Mouse (Mus musculus): Measurements from ENCODE around the gene Nfix.

Gene Nfix

GRCm38 (mm10) chr8:84722530-84722849 lies 77.7 kb downstream of the Nfix start:
- in situ Hi-C loops (cut with MboI; ENCODE audit: low sequenced_read_pairs), result no loop called here

GRCm38 (mm10) chr8:84718959-84719690 lies 81.0 kb downstream of the Nfix start:
- in situ Hi-C loops (cut with MboI; ENCODE audit: low sequenced_read_pairs), result no loop called here

- in situ Hi-C loops (cut with MboI; ENCODE audit: low sequenced_read_pairs), result no loop called here
Observed at GRCm38 (mm10) chr8:84718476-84718875, 81.7 kb downstream of the Nfix start.

- in situ Hi-C loops (cut with MboI; ENCODE audit: low sequenced_read_pairs), result no loop called here
Observed at GRCm38 (mm10) chr8:84716790-84717189, 83.4 kb downstream of the Nfix start.

GRCm38 (mm10) chr8:84715893-84716468 lies 84.2 kb downstream of the Nfix start:
- in situ Hi-C loops (cut with MboI; ENCODE audit: low sequenced_read_pairs), result no loop called here

- in situ Hi-C loops (cut with MboI; ENCODE audit: low sequenced_read_pairs), result loop anchor here (5.0 kb wide), 1 partner anchor 98 kb away; no protein-coding TSS in a partner anchor
Observed at GRCm38 (mm10) chr8:84714161-84714560, 86.0 kb downstream of the Nfix start.

- in situ Hi-C loops (cut with MboI; ENCODE audit: low sequenced_read_pairs), result loop anchor here (5.0 kb wide), 1 partner anchor 99 kb away; no protein-coding TSS in a partner anchor
Observed at GRCm38 (mm10) chr8:84713381-84713780, 86.8 kb downstream of the Nfix start.

GRCm38 (mm10) chr8:84712759-84713120 lies 87.4 kb downstream of the Nfix start:
- in situ Hi-C loops (cut with MboI; ENCODE audit: low sequenced_read_pairs), result loop anchor here (5.0 kb wide), 1 partner anchor 100 kb away; no protein-coding TSS in a partner anchor

GRCm38 (mm10) chr8:84711933-84712758 lies 88.0 kb downstream of the Nfix start:
- in situ Hi-C loops (cut with MboI; ENCODE audit: low sequenced_read_pairs), result loop anchor here (5.0 kb wide), 1 partner anchor 100 kb away; no protein-coding TSS in a partner anchor

GRCm38 (mm10) chr8:84711312-84711711 lies 88.8 kb downstream of the Nfix start:
- in situ Hi-C loops (cut with MboI; ENCODE audit: low sequenced_read_pairs), result loop anchor here (5.0 kb wide), 1 partner anchor 101 kb away; no protein-coding TSS in a partner anchor

GRCm38 (mm10) chr8:84709931-84710330 lies 90.2 kb downstream of the Nfix start:
- in situ Hi-C loops (cut with MboI; ENCODE audit: low sequenced_read_pairs), result loop anchor here (5.0 kb wide), 1 partner anchor 102 kb away; no protein-coding TSS in a partner anchor

- in situ Hi-C loops (cut with MboI; ENCODE audit: low sequenced_read_pairs), result no loop called here
Observed at GRCm38 (mm10) chr8:84708774-84709475, 91.2 kb downstream of the Nfix start.

- in situ Hi-C loops (cut with MboI; ENCODE audit: low sequenced_read_pairs), result no loop called here
Observed at GRCm38 (mm10) chr8:84708071-84708541, 92.0 kb downstream of the Nfix start.

- in situ Hi-C loops (cut with MboI; ENCODE audit: low sequenced_read_pairs), result no loop called here
Observed at GRCm38 (mm10) chr8:84707267-84707883, 92.8 kb downstream of the Nfix start.

- in situ Hi-C loops (cut with MboI; ENCODE audit: low sequenced_read_pairs), result no loop called here
Observed at GRCm38 (mm10) chr8:84706610-84707266, 93.4 kb downstream of the Nfix start.

GRCm38 (mm10) chr8:84705960-84706359 lies 94.2 kb downstream of the Nfix start:
- in situ Hi-C loops (cut with MboI; ENCODE audit: low sequenced_read_pairs), result no loop called here

- in situ Hi-C loops (cut with MboI; ENCODE audit: low sequenced_read_pairs), result no loop called here
Observed at GRCm38 (mm10) chr8:84704867-84705831, 95.0 kb downstream of the Nfix start.

- in situ Hi-C loops (cut with MboI; ENCODE audit: low sequenced_read_pairs), result no loop called here
Observed at GRCm38 (mm10) chr8:84704356-84704755, 95.8 kb downstream of the Nfix start.

Measured in CH12F3 (cell line).